Mouse (Mus musculus) limb, embryonic 11.5 days (tissue): ENCODE results near the gene Dner. TPM values are rescaled to one million over a fixed set of nuclear protein-coding genes. Genes with fewer than 3 reads are reported as not detected.

Experiments
- ATAC-seq: fragments of 200-750 bp; cut with Nextera tagmentation; 2 replicates; pipeline ENCODE4 v1.8.0; 2017; ENCODE audit warnings: low read depth; ENCODE audit not compliant: insufficient number of reproducible peaks, low FRiP score, low TSS enrichment
- DNase-seq: peaks from one replicate; pipeline ENCODE4 v3.0.0-alpha.2; 2015; ENCODE audit warnings: low spot score
- H3K27ac ChIP-seq: fragments of 300-500 bp; sonication (generic); replicated peaks from 2 replicates; pipeline ENCODE4 v1.5.1; 2014; ENCODE audit warnings: low read depth, mild to moderate bottlenecking, low read length
- H3K27me3 ChIP-seq: fragments of 300-500 bp; sonication (generic); 2 replicates; pipeline ENCODE4 v1.6.1; 2014; ENCODE audit warnings: mild to moderate bottlenecking, low read length, mixed read lengths; ENCODE audit not compliant: control insufficient read depth, insufficient read depth
- H3K36me3 ChIP-seq: fragments of 300-500 bp; sonication (generic); 2 replicates; pipeline ENCODE4 v1.6.1; 2014; ENCODE audit warnings: mild to moderate bottlenecking, low read length, moderate library complexity, mixed read lengths; ENCODE audit not compliant: control insufficient read depth, insufficient read depth
- H3K4me1 ChIP-seq: fragments of 300-500 bp; sonication (generic); 2 replicates; pipeline ENCODE4 v1.6.1; 2014; ENCODE audit warnings: low read length, mixed read lengths; ENCODE audit not compliant: control insufficient read depth, insufficient read depth
- H3K4me2 ChIP-seq: fragments of 300-500 bp; sonication (generic); 2 replicates; pipeline ENCODE4 v1.6.1; 2014; ENCODE audit warnings: low read depth, mild to moderate bottlenecking, moderate library complexity; ENCODE audit not compliant: severe bottlenecking
- H3K4me3 ChIP-seq: fragments of 300-500 bp; sonication (generic); 2 replicates; pipeline ENCODE4 v1.5.1; 2014; ENCODE audit warnings: low read depth, low read length
- H3K9ac ChIP-seq: fragments of 300-500 bp; sonication (generic); 2 replicates; pipeline ENCODE4 v1.6.1; 2014; ENCODE audit warnings: mild to moderate bottlenecking, low read length
- H3K9me3 ChIP-seq: fragments of 300-500 bp; sonication (generic); 2 replicates; pipeline ENCODE4 v1.6.1; 2016; ENCODE audit warnings: low read length; ENCODE audit not compliant: control insufficient read depth
- WGBS: fragments of 180-500 bp; shearing (Covaris S2); extraction: QIAGEN DNeasy Blood & Tissue Kit; methylation state at CpG from one replicate; pipeline ENCODE4 v1.1.7; 2014; 5-methylcytosine and 5-hydroxymethylcytosine counted together
- polyA plus RNA-seq: library from polyadenylated mRNA; unstranded; fragments of >200 nt; fragmentation: Nextera tagmentation; extraction: Ambion mirVana; gene quantifications from 2 replicates; pipeline ENCODE4 v1.2.1, GENCODE M21; 2014

Dner gene
- polyA plus RNA-seq, 1 experiment from 2014 or later: 1.1 TPM

DNA sequence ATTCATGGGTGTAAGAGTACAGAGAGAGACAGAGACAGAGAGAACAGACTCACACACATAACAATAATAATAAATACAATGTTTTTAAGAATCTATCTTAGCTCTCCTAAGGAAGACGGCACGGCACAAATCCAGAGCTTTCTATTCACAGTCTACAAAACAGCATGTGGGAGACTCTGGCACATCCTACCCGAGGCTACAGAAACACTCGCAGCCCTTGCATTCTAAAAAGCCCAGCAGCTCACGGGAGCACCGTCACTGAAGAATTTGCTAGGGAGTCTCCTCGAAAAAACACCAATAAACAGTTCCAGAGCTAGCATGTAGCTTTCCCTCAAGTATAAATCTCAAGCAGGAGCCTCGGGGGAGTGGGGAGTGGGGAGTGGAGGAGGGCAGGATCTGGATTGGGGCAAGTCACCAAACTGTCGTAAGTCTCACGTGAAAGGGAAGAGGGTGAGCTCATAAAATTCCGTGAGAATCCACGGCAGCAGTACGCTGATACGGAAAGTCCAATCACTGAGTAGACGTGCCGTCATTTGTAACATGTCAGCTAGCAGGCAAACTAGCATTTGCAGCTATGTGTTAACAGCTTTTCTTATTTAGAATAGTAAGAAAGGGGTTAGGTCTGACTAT is 76.8 kb downstream of the Dner start:
- no peak overlapping the region for H3K9ac ChIP-seq
- H3K4me3 ChIP-seq: no peak overlapping the region
- no peaks in the 10 kb centered on the region for H3K36me3 ChIP-seq
- no peak overlapping the region for H3K27ac ChIP-seq
- ATAC-seq (no peak), DNase-seq (no peak)
- no peak overlapping the region for H3K4me2 ChIP-seq
- H3K4me1 ChIP-seq: no peaks in the 10 kb centered on the region
- 44% methylated on average over 16 of the region's 16 CpGs for WGBS
- H3K27me3 ChIP-seq: no peaks in the 10 kb centered on the region
- no peaks in the 10 kb centered on the region for H3K9me3 ChIP-seq

DNA sequence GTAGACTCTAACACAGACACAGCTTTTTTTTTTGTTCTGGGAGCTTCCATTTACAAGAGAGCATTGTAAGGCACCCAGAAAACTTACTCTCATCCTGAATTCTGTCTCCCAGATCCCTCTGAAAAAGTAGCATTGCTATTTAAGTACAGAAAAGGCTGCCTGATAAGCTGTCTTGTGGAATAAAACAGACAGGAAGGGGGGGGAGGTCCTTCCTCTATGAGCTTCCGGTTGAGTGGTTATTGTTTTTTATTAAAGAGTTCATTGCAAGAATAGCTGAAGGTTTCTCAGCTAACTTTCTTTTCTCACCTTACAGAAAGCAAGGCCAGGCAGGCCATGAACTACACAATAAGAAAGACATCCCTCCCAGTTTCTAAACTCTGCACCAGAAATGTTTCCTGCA is 77.9 kb downstream of the Dner start:
- Histone ChIP-seq H3K36me3 (no peaks in the 10 kb centered on the region), H3K27me3 (no peaks in the 10 kb centered on the region), H3K4me2 (no peak overlapping the region), H3K9ac (no peak overlapping the region), H3K4me1 (no peaks in the 10 kb centered on the region), H3K27ac (no peak overlapping the region), H3K4me3 (no peak overlapping the region), H3K9me3 (no peaks in the 10 kb centered on the region)
- no peak for ATAC-seq
- DNase-seq: no peak
- 78% methylated on average over 1 of the region's 1 CpGs for WGBS

DNA sequence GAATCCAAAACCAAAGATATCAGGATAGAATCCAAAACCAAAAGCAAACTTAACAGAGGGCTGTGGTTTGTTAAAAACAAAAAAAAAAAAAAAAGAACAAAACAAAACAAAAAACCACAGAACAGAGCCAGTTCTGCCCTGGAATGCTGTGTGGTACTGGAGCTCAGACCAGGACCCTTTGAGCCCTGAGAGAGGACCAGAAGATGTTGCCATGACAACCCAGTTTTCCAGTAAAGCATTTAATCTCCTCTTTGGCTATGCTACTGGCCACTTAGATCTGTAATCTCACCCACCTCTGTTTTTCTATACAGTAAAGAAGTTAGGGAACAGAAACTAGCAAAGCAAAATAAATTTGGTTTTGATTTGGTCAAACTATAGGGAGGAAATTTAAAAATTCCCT is 79.9 kb downstream of the Dner start:
- no peak overlapping the region for H3K4me3 ChIP-seq
- no peak overlapping the region for H3K4me2 ChIP-seq
- no peaks in the 10 kb centered on the region for H3K9me3 ChIP-seq
- H3K36me3 ChIP-seq: no peaks in the 10 kb centered on the region
- ATAC-seq (no peak), DNase-seq (no peak)
- no peak overlapping the region for H3K9ac ChIP-seq
- no peaks in the 10 kb centered on the region for H3K27me3 ChIP-seq
- no peaks in the 10 kb centered on the region for H3K4me1 ChIP-seq
- no peak overlapping the region for H3K27ac ChIP-seq

DNA sequence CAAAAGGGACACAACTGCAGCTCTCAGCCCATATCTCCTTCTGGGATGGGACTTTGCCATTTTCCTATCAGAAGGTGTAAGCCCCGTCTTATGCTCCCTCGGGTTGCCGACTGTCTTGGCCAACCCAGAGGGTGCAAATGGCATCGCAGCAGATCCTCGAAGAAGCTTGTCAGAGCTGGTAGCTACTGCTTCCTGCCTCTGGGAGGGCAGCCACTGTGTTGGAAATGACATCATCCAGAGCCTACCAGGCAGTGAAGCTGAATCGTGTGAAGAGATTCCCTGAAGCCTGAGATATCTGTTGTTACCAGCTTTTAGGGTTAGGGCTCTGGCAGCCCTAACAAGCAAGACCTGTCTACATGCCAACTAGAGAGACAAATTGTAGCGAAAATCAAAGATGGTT is 81.4 kb downstream of the Dner start:
- H3K27ac ChIP-seq: no peak overlapping the region
- WGBS: 86% methylated on average over 7 of the region's 7 CpGs
- no peaks in the 10 kb centered on the region for H3K9me3 ChIP-seq
- H3K4me1 ChIP-seq: no peaks in the 10 kb centered on the region
- no peak overlapping the region for H3K4me2 ChIP-seq
- no peaks in the 10 kb centered on the region for H3K27me3 ChIP-seq
- no peak overlapping the region for H3K9ac ChIP-seq
- no peak for ATAC-seq
- no peaks in the 10 kb centered on the region for H3K36me3 ChIP-seq
- DNase-seq: no peak
- H3K4me3 ChIP-seq: no peak overlapping the region

DNA sequence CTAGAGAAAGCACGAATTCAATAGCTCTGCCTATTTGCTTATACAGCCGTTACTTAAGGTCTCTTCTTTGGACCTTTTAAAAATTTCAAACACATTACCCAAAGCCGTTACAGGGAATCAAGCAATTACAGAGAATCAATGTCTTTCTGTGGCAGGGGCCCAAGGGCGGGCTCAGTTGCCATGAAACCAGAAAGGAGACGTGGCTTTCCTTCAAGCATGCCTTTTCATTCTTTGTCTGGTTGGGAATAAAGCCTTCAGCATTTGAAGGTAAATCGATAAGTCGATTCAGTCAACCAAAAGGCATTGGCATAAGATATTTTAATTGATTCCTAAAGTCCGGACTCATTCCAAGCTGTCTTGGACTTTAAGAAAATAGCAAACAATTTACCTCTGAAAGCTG is 82.9 kb downstream of the Dner start:
- Histone ChIP-seq H3K36me3 (no peaks in the 10 kb centered on the region), H3K4me2 (no peak overlapping the region), H3K4me3 (no peak overlapping the region), H3K4me1 (no peaks in the 10 kb centered on the region), H3K9me3 (no peaks in the 10 kb centered on the region), H3K9ac (no peak overlapping the region), H3K27ac (no peak overlapping the region), H3K27me3 (no peaks in the 10 kb centered on the region)
- no peak for DNase-seq
- no peak for ATAC-seq
- WGBS: 86% methylated on average over 8 of the region's 8 CpGs

DNA sequence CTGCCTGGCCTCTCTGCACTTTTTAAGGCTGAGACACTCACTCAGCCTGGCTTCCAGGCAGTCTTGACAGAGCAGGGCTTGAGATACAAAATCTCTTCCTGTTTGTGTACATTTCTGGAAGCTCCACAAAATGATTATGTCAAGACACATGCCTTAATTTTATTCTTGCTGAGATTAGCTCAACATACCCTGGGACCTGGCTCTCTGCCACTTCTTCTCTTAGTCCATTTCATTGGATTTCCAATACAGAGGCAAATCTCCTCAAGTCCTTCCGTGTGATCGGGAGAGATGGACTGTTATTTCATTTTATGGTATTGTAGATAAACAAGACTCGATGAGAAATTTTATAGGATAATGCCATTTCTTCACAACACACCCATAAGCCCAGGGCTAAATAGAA is 84.7 kb downstream of the Dner start:
- H3K9me3 ChIP-seq: no peaks in the 10 kb centered on the region
- H3K9ac ChIP-seq: no peak overlapping the region
- H3K36me3 ChIP-seq: no peaks in the 10 kb centered on the region
- WGBS: 90% methylated on average over 3 of the region's 3 CpGs
- H3K4me2 ChIP-seq: no peak overlapping the region
- H3K4me1 ChIP-seq: no peaks in the 10 kb centered on the region
- no peak overlapping the region for H3K4me3 ChIP-seq
- H3K27me3 ChIP-seq: no peaks in the 10 kb centered on the region
- ATAC-seq (no peak), DNase-seq (no peak)
- H3K27ac ChIP-seq: no peak overlapping the region

DNA sequence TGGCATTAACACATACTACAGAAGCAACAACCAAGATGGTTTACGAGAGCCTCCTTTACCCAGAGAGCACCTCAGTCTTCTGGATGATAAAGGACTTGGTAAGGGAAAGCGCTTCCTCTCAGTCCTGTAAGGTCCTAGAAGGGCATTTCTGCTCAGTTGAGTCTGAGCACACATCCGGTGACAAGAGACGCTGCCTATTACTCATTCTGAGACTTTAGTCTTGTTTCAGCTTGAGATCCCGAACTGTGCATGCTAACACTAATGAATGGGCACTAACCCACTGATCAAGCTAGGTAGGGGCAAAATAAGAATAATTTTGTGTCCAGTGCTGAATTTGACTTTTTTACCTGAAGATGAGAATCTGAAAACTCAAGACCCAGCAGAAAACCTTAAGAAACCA is 97.0 kb downstream of the Dner start:
- Histone ChIP-seq H3K4me2 (no peak overlapping the region), H3K9ac (no peak overlapping the region), H3K27ac (no peak overlapping the region), H3K4me1 (no peaks in the 10 kb centered on the region), H3K36me3 (no peaks in the 10 kb centered on the region), H3K27me3 (no peaks in the 10 kb centered on the region), H3K9me3 (no peaks in the 10 kb centered on the region), H3K4me3 (no peak overlapping the region)
- WGBS: 87% methylated on average over 5 of the region's 5 CpGs
- ATAC-seq: no peak
- DNase-seq: no peak

DNA sequence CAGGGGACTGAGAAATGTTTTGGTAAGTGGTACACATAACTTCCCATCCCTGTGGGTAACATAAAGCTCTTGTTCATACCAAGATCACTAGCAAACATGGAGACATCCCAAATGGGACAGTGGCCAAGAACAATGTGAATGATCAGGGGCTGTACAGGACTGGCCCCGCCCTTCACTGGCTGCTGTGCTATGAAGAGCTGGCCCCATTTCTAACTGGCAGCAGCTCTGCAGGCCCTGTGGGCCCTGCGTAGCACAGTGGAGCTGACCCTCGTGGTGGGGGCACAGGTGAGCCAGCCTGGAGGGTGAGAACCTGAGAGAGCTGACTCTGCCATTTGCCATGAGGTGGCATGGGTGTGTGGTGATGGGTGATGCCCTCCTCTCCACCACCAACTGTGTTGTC is 100.0 kb downstream of the Dner start:
- Histone ChIP-seq H3K36me3 (no peaks in the 10 kb centered on the region), H3K27me3 (no peaks in the 10 kb centered on the region), H3K27ac (no peak overlapping the region), H3K9me3 (no peaks in the 10 kb centered on the region), H3K9ac (no peak overlapping the region), H3K4me2 (no peak overlapping the region), H3K4me3 (no peak overlapping the region), H3K4me1 (no peaks in the 10 kb centered on the region)
- 75% methylated on average over 3 of the region's 3 CpGs for WGBS
- ATAC-seq (no peak), DNase-seq (no peak)

DNA sequence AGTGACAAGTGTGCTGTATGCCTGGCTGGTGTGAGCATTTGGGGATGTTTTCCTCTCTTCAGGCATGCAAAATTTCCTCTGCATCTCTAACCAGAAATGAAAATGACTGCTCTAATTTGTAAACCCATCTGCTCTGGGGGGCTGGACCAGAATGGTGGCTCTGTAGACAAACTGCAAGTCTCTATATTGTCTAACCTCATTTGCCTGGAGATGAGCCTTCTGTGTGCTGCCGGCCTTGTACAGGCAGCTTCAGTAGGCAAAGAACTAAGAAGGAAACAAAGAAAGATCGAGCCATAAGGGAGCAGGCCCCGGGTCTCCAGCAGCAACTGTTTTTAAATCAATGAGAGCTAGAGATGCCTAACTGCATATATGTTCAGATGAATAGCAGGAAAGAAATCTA is 103.6 kb downstream of the Dner start:
- no peaks in the 10 kb centered on the region for H3K9me3 ChIP-seq
- no peak overlapping the region for H3K4me3 ChIP-seq
- no peak overlapping the region for H3K27ac ChIP-seq
- no peak for DNase-seq
- no peak overlapping the region for H3K4me2 ChIP-seq
- no peaks in the 10 kb centered on the region for H3K4me1 ChIP-seq
- H3K36me3 ChIP-seq: no peaks in the 10 kb centered on the region
- ATAC-seq: no peak
- H3K9ac ChIP-seq: no peak overlapping the region
- WGBS: 86% methylated on average over 3 of the region's 3 CpGs
- H3K27me3 ChIP-seq: no peaks in the 10 kb centered on the region
